Mouse (Mus musculus): ENCODE data around the gene Lrrc46. TPM values are rescaled to one million over a fixed set of nuclear protein-coding genes. Genes with fewer than 3 reads are reported as not detected.

The Lrrc46 gene
- 1.6 and 1.7 TPM in 2 replicates for polyA plus RNA-seq (2014; fragmentation: Nextera tagmentation; extraction: Ambion mirVana)

- ATAC-seq (ENCODE audit: low FRiP score, low TSS enrichment): peak; percentile 92
- Histone ChIP-seq H3K27me3 (ENCODE audit: control insufficient read depth, insufficient read depth, low read length) (no peaks in the 10 kb centered on the region), H3K4me3 (ENCODE audit: low read length) (peak within 1 kb of the TSS; percentile 86), H3K4me2 (replicated peaks; ENCODE audit: low read depth, low read length) (peak within 1 kb of the TSS; percentile 86), H3K36me3 (ENCODE audit: control insufficient read depth, insufficient read depth, low read length) (peaks cover 10% of the 10 kb centered on the region; the same call in 1 of the 2 replicates), H3K9ac (ENCODE audit: low read depth, low read length) (peak within 1 kb of the TSS; percentile 73), H3K9me3 (ENCODE audit: control insufficient read depth, low read length) (no peaks in the 10 kb centered on the region), H3K4me1 (ENCODE audit: control insufficient read depth, insufficient read depth, low read length) (peaks cover 8% of the 10 kb centered on the region), H3K27ac (ENCODE audit: low read depth, low read length) (no peak within 1 kb of the TSS)
- under 1% methylated on average over 48 of the region's 48 CpGs for WGBS
Observed at GRCm38 (mm10) chr11:97041022-97041899, at the start of gene Lrrc46, which contains the start of gene Mrpl10. Gene Lrrc46, minus strand, starts transcription at chr11:97041407. Gene Mrpl10, plus strand, starts transcription at chr11:97041560.

DNA sequence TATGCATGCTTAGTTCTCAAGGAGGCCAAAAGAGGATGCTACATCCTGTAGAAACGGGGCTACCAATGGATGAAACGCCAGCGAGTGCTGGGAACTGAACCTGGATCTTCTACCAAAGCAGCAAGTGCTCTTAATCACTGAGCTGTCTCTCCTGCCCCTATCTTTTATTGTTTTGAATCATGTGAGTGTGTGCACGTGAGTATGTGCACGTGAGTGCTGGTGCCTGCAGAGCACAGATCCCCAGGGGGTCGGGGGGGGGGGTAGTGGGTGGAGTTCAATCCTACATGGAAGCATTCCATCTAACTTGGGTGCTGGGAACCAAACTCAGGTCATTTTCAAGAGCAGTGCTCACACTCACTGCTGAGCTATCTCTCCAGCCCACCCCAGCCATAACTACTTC lies 45.2 kb upstream of the Lrrc46 start:
- H3K4me2 ChIP-seq (replicated peaks; ENCODE audit: low read depth, low read length): no peak overlapping the region
- no peak for ATAC-seq (ENCODE audit: low FRiP score, low TSS enrichment)
- 80% methylated on average over 6 of the region's 6 CpGs for WGBS
- H3K36me3 ChIP-seq (ENCODE audit: control insufficient read depth, insufficient read depth, low read length): no peaks in the 10 kb centered on the region
- H3K4me1 ChIP-seq (ENCODE audit: control insufficient read depth, insufficient read depth, low read length): peaks cover 9% of the 10 kb centered on the region
- no peak overlapping the region for H3K4me3 ChIP-seq (ENCODE audit: low read length)
- H3K27me3 ChIP-seq (ENCODE audit: control insufficient read depth, insufficient read depth, low read length): no peaks in the 10 kb centered on the region
- H3K27ac ChIP-seq (ENCODE audit: low read depth, low read length): no peak overlapping the region
- no peaks in the 10 kb centered on the region for H3K9me3 ChIP-seq (ENCODE audit: control insufficient read depth, low read length)
- no peak overlapping the region for H3K9ac ChIP-seq (ENCODE audit: low read depth, low read length)

DNA sequence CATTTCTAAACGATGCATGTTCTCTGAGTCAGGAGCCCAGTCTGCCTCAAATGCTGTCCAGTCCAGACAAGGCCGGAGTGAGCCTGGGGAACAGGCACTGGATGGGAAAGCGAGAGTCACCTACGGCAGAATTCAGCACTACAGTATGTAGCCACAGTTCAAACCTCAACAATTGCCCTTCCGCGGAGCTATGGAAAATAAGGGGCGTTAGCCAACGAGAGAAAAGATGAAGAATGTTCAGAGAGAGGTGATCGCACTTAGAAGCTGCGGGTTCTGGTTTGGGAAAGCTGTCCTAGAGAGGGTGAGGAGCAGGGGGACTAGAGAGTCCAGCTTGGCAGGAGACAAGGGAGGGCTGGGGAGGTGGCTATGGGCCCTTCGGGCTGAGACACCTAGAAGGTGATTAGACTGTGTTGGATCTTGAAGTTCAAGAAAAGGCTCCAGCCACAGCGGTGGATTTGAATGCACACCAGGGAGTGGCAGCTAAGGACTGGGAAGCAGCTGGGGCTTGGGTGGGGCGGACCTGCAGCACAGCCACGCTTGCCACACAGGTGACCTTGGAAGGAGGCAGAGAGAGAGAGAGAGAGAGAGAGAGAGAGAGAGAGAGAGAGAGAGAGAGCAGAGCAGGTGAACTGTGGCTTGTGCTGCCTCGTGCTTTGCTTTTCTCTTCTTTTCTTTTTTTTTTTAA lies 43.8 kb upstream of the Lrrc46 start:
- no peak overlapping the region for H3K27ac ChIP-seq (ENCODE audit: low read depth, low read length)
- 84% methylated on average over 15 of the region's 15 CpGs for WGBS
- no peaks in the 10 kb centered on the region for H3K27me3 ChIP-seq (ENCODE audit: control insufficient read depth, insufficient read depth, low read length)
- ATAC-seq (ENCODE audit: low FRiP score, low TSS enrichment): no peak
- H3K36me3 ChIP-seq (ENCODE audit: control insufficient read depth, insufficient read depth, low read length): no peaks in the 10 kb centered on the region
- peaks cover 9% of the 10 kb centered on the region for H3K4me1 ChIP-seq (ENCODE audit: control insufficient read depth, insufficient read depth, low read length)
- H3K9ac ChIP-seq (ENCODE audit: low read depth, low read length): no peak overlapping the region
- H3K9me3 ChIP-seq (ENCODE audit: control insufficient read depth, low read length): no peaks in the 10 kb centered on the region
- H3K4me2 ChIP-seq (replicated peaks; ENCODE audit: low read depth, low read length): no peak overlapping the region
- H3K4me3 ChIP-seq (ENCODE audit: low read length): no peak overlapping the region

- 13% methylated on average over 22 of the region's 22 CpGs for WGBS
- H3K27me3 ChIP-seq (ENCODE audit: control insufficient read depth, insufficient read depth, low read length): no peaks in the 10 kb centered on the region
- no peaks in the 10 kb centered on the region for H3K9me3 ChIP-seq (ENCODE audit: control insufficient read depth, low read length)
- no peak overlapping the region for H3K27ac ChIP-seq (ENCODE audit: low read depth, low read length)
- no peak overlapping the region for H3K9ac ChIP-seq (ENCODE audit: low read depth, low read length)
- H3K4me3 ChIP-seq (ENCODE audit: low read length): no peak overlapping the region
- peak overlapping the region; percentile 21; the same call in 1 of the 2 replicates for H3K4me2 ChIP-seq (replicated peaks; ENCODE audit: low read depth, low read length)
- no peaks in the 10 kb centered on the region for H3K36me3 ChIP-seq (ENCODE audit: control insufficient read depth, insufficient read depth, low read length)
- peaks cover 9% of the 10 kb centered on the region for H3K4me1 ChIP-seq (ENCODE audit: control insufficient read depth, insufficient read depth, low read length)
- no peak for ATAC-seq (ENCODE audit: low FRiP score, low TSS enrichment)
Observed at GRCm38 (mm10) chr11:97083401-97084140, 42.4 kb upstream of the Lrrc46 start.

GRCm38 (mm10) chr11:97082977-97083376 lies 41.8 kb upstream of the Lrrc46 start:
- ATAC-seq (ENCODE audit: low FRiP score, low TSS enrichment): no peak
- Histone ChIP-seq H3K27ac (ENCODE audit: low read depth, low read length) (no peak overlapping the region), H3K4me1 (ENCODE audit: control insufficient read depth, insufficient read depth, low read length) (peaks cover 9% of the 10 kb centered on the region), H3K9me3 (ENCODE audit: control insufficient read depth, low read length) (no peaks in the 10 kb centered on the region), H3K27me3 (ENCODE audit: control insufficient read depth, insufficient read depth, low read length) (no peaks in the 10 kb centered on the region), H3K4me3 (ENCODE audit: low read length) (no peak overlapping the region), H3K9ac (ENCODE audit: low read depth, low read length) (no peak overlapping the region), H3K36me3 (ENCODE audit: control insufficient read depth, insufficient read depth, low read length) (no peaks in the 10 kb centered on the region), H3K4me2 (replicated peaks; ENCODE audit: low read depth, low read length) (0 out of 2 replicates have a peak overlapping the region, but pooled peaks have one; percentile 21)
- 39% methylated on average over 11 of the region's 11 CpGs for WGBS

DNA sequence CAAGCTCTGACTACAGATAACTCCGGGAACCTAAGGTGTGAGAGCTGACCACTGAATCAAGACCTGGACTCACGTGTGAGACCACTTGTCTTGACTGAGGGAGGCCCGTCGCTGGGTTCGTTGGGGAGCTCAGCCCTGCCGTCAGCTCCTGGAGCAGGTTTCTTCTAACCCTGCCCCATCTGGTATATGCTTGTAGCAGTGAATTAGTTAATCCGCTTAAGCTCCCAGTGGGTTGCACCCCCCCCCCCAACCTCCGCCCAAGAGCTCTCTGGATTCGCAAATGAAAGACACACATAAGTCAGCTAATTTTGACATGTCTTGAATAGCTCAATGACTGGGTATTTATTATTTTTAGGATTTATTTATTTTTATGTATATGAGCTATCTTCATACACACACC lies 39.1 kb upstream of the Lrrc46 start:
- H3K9me3 ChIP-seq (ENCODE audit: control insufficient read depth, low read length): no peaks in the 10 kb centered on the region
- H3K36me3 ChIP-seq (ENCODE audit: control insufficient read depth, insufficient read depth, low read length): no peaks in the 10 kb centered on the region
- H3K27me3 ChIP-seq (ENCODE audit: control insufficient read depth, insufficient read depth, low read length): no peaks in the 10 kb centered on the region
- no peak overlapping the region for H3K4me3 ChIP-seq (ENCODE audit: low read length)
- 55% methylated on average over 9 of the region's 9 CpGs for WGBS
- H3K9ac ChIP-seq (ENCODE audit: low read depth, low read length): no peak overlapping the region
- H3K4me1 ChIP-seq (ENCODE audit: control insufficient read depth, insufficient read depth, low read length): peaks cover 9% of the 10 kb centered on the region
- H3K27ac ChIP-seq (ENCODE audit: low read depth, low read length): no peak overlapping the region
- no peak for ATAC-seq (ENCODE audit: low FRiP score, low TSS enrichment)
- no peak overlapping the region for H3K4me2 ChIP-seq (replicated peaks; ENCODE audit: low read depth, low read length)

DNA sequence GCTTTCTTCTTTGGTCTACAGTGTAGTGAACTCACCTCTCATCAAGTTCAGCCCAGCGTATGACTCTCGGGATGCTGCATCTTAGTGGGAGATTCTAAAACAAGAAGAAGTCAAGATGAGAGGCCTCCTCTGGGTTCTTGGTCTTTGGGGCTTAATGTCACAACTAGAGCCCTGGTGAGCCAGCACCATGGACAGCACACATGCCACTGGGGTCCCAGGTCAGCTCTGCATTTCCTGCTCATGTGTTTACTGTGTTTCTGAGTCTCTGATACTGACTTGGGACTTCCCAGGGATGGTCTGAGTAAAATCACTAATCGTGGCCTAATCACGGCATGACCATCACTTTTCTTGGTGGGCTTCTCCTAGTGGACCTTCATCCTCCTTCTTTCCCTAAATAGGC lies 37.5 kb upstream of the Lrrc46 start:
- Histone ChIP-seq H3K4me3 (ENCODE audit: low read length) (no peak overlapping the region), H3K36me3 (ENCODE audit: control insufficient read depth, insufficient read depth, low read length) (no peaks in the 10 kb centered on the region), H3K4me2 (replicated peaks; ENCODE audit: low read depth, low read length) (no peak overlapping the region), H3K27ac (ENCODE audit: low read depth, low read length) (no peak overlapping the region), H3K4me1 (ENCODE audit: control insufficient read depth, insufficient read depth, low read length) (peaks cover 5% of the 10 kb centered on the region), H3K9me3 (ENCODE audit: control insufficient read depth, low read length) (no peaks in the 10 kb centered on the region), H3K9ac (ENCODE audit: low read depth, low read length) (no peak overlapping the region), H3K27me3 (ENCODE audit: control insufficient read depth, insufficient read depth, low read length) (no peaks in the 10 kb centered on the region)
- WGBS: 53% methylated on average over 4 of the region's 4 CpGs
- ATAC-seq (ENCODE audit: low FRiP score, low TSS enrichment): no peak

- WGBS: 63% methylated on average over 8 of the region's 8 CpGs
- no peak overlapping the region for H3K9ac ChIP-seq (ENCODE audit: low read depth, low read length)
- no peaks in the 10 kb centered on the region for H3K9me3 ChIP-seq (ENCODE audit: control insufficient read depth, low read length)
- H3K36me3 ChIP-seq (ENCODE audit: control insufficient read depth, insufficient read depth, low read length): no peaks in the 10 kb centered on the region
- no peak overlapping the region for H3K4me2 ChIP-seq (replicated peaks; ENCODE audit: low read depth, low read length)
- no peak overlapping the region for H3K27ac ChIP-seq (ENCODE audit: low read depth, low read length)
- no peaks in the 10 kb centered on the region for H3K27me3 ChIP-seq (ENCODE audit: control insufficient read depth, insufficient read depth, low read length)
- H3K4me1 ChIP-seq (ENCODE audit: control insufficient read depth, insufficient read depth, low read length): no peaks in the 10 kb centered on the region
- no peak for ATAC-seq (ENCODE audit: low FRiP score, low TSS enrichment)
- no peak overlapping the region for H3K4me3 ChIP-seq (ENCODE audit: low read length)
Observed at GRCm38 (mm10) chr11:97074235-97074634, 33.0 kb upstream of the Lrrc46 start.
